Mouse (Mus musculus): Measurements from ENCODE around the gene Prpf18.

Prpf18 gene

GRCm38 (mm10) chr2:4574251-4574650 lies 77.7 kb downstream of the Prpf18 start:
- DNase-seq = no peak

DNA sequence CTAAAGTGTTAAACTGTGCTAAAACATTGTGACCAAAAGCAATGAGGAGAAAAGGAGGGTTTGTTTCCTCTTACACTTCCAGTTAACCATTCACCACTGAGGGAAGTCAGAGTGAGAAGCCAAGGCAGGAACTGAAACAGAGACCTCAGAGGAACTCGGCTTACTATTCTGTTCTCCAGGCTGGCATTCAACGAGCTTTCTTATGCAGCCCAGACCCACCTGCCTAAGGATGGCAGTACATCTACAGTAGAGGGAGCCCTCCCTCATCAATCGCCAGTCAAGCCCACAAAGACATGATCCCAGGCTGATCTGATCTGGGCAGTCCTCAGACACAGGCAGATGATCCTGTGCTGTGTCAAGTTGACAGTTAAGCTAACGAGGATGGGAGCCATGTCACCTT lies 78.5 kb downstream of the Prpf18 start:
- DNase-seq = no peak

GRCm38 (mm10) chr2:4572498-4573263 lies 79.2 kb downstream of the Prpf18 start:
- peak in 1 of 2 experiments; percentile 39 for DNase-seq
